Mouse (Mus musculus): ENCODE measurements around the gene Rab11fip4. TPM values are rescaled to one million over a fixed set of nuclear protein-coding genes. Genes with fewer than 3 reads are reported as not detected.

Gene Rab11fip4
- total and polyA plus RNA-seq, 2 experiments from 2014 or later, result 19.9 to 68.3 TPM

- DNase-seq (ENCODE audit: low spot score) (peak; percentile 42), ATAC-seq (ENCODE audit: low FRiP score) (no peak)
- H3K4me2 ChIP-seq (ENCODE audit: low read depth, low read length, poor library complexity, severe bottlenecking), result no peak overlapping the region
- H3K9ac ChIP-seq (replicated peaks; ENCODE audit: low read length, poor library complexity, severe bottlenecking), result no peak overlapping the region
- TF ChIP-seq CTCF (IDR thresholded peaks at IDR 0.05), result no peak
- H3K4me1 ChIP-seq (ENCODE audit: insufficient read depth, low read length), result peaks cover 9% of the 10 kb centered on the region; the same call in 1 of the 2 replicates
- H3K27me3 ChIP-seq (ENCODE audit: insufficient read depth, low read length), result no peaks in the 10 kb centered on the region
- H3K9me3 ChIP-seq (ENCODE audit: low read length), result no peaks in the 10 kb centered on the region
- no peak overlapping the region for H3K4me3 ChIP-seq (ENCODE audit: low read depth, low read length)
- 50% methylated on average over 8 of the region's 8 CpGs for WGBS
- no peaks in the 10 kb centered on the region; the same call in 1 of the 2 replicates for H3K36me3 ChIP-seq (ENCODE audit: insufficient read depth, low read length)
- H3K27ac ChIP-seq (ENCODE audit: low read depth, low read length), result no peak overlapping the region
Measured at GRCm38 (mm10) chr11:79644717-79645191, 53.7 kb downstream of the Rab11fip4 start.

- no peak for TF ChIP-seq CTCF (IDR thresholded peaks at IDR 0.05)
- no peak for ATAC-seq (ENCODE audit: low FRiP score)
- no peaks in the 10 kb centered on the region for H3K27me3 ChIP-seq (ENCODE audit: insufficient read depth, low read length)
- no peak overlapping the region for H3K9ac ChIP-seq (replicated peaks; ENCODE audit: low read length, poor library complexity, severe bottlenecking)
- no peak overlapping the region for H3K27ac ChIP-seq (ENCODE audit: low read depth, low read length)
- no peak overlapping the region for H3K4me3 ChIP-seq (ENCODE audit: low read depth, low read length)
- 59% methylated on average over 5 of the region's 5 CpGs for WGBS
- H3K4me2 ChIP-seq (ENCODE audit: low read depth, low read length, poor library complexity, severe bottlenecking), result no peak overlapping the region
- H3K36me3 ChIP-seq (ENCODE audit: insufficient read depth, low read length), result no peaks in the 10 kb centered on the region; the same call in 1 of the 2 replicates
- peaks cover 9% of the 10 kb centered on the region; the same call in 1 of the 2 replicates for H3K4me1 ChIP-seq (ENCODE audit: insufficient read depth, low read length)
- no peak for DNase-seq (ENCODE audit: low spot score)
- H3K9me3 ChIP-seq (ENCODE audit: low read length), result no peaks in the 10 kb centered on the region
Measured at GRCm38 (mm10) chr11:79646026-79646425, 55.0 kb downstream of the Rab11fip4 start.

- no peak overlapping the region for H3K4me2 ChIP-seq (ENCODE audit: low read depth, low read length, poor library complexity, severe bottlenecking)
- H3K27ac ChIP-seq (ENCODE audit: low read depth, low read length), result no peak overlapping the region
- DNase-seq (ENCODE audit: low spot score), result peak; percentile 71
- no peak overlapping the region for H3K9ac ChIP-seq (replicated peaks; ENCODE audit: low read length, poor library complexity, severe bottlenecking)
- 8% methylated on average over 12 of the region's 12 CpGs for WGBS
- ATAC-seq (ENCODE audit: low FRiP score), result peak; percentile 45
- no peaks in the 10 kb centered on the region for H3K27me3 ChIP-seq (ENCODE audit: insufficient read depth, low read length)
- no peaks in the 10 kb centered on the region for H3K9me3 ChIP-seq (ENCODE audit: low read length)
- no peak for TF ChIP-seq CTCF (IDR thresholded peaks at IDR 0.05)
- H3K4me1 ChIP-seq (ENCODE audit: insufficient read depth, low read length), result peaks cover 9% of the 10 kb centered on the region; the same call in 1 of the 2 replicates
- no peak overlapping the region for H3K4me3 ChIP-seq (ENCODE audit: low read depth, low read length)
- H3K36me3 ChIP-seq (ENCODE audit: insufficient read depth, low read length), result no peaks in the 10 kb centered on the region; the same call in 1 of the 2 replicates
Measured at GRCm38 (mm10) chr11:79646467-79647070, 55.6 kb downstream of the Rab11fip4 start.

GRCm38 (mm10) chr11:79647071-79647501, 56.1 kb downstream of the Rab11fip4 start:
- H3K9ac ChIP-seq (replicated peaks; ENCODE audit: low read length, poor library complexity, severe bottlenecking), result no peak overlapping the region
- no peaks in the 10 kb centered on the region for H3K27me3 ChIP-seq (ENCODE audit: insufficient read depth, low read length)
- no peak overlapping the region; the same call in 1 of the 2 replicates for H3K27ac ChIP-seq (ENCODE audit: low read depth, low read length)
- H3K4me2 ChIP-seq (ENCODE audit: low read depth, low read length, poor library complexity, severe bottlenecking), result no peak overlapping the region
- DNase-seq (ENCODE audit: low spot score) (peak; percentile 77), ATAC-seq (ENCODE audit: low FRiP score) (peak; percentile 50)
- no peak overlapping the region for H3K4me3 ChIP-seq (ENCODE audit: low read depth, low read length)
- no peaks in the 10 kb centered on the region for H3K9me3 ChIP-seq (ENCODE audit: low read length)
- 41% methylated on average over 8 of the region's 8 CpGs for WGBS
- no peaks in the 10 kb centered on the region; the same call in 1 of the 2 replicates for H3K36me3 ChIP-seq (ENCODE audit: insufficient read depth, low read length)
- TF ChIP-seq CTCF (IDR thresholded peaks at IDR 0.05), result no peak
- H3K4me1 ChIP-seq (ENCODE audit: insufficient read depth, low read length), result peaks cover 9% of the 10 kb centered on the region; the same call in 1 of the 2 replicates

GRCm38 (mm10) chr11:79650359-79650835, 59.4 kb downstream of the Rab11fip4 start:
- peak; percentile 59 for DNase-seq (ENCODE audit: low spot score)
- no peak overlapping the region for H3K9ac ChIP-seq (replicated peaks; ENCODE audit: low read length, poor library complexity, severe bottlenecking)
- no peaks in the 10 kb centered on the region for H3K27me3 ChIP-seq (ENCODE audit: insufficient read depth, low read length)
- 53% methylated on average over 5 of the region's 5 CpGs for WGBS
- H3K4me3 ChIP-seq (ENCODE audit: low read depth, low read length), result no peak overlapping the region
- H3K9me3 ChIP-seq (ENCODE audit: low read length), result no peaks in the 10 kb centered on the region
- H3K36me3 ChIP-seq (ENCODE audit: insufficient read depth, low read length), result no peaks in the 10 kb centered on the region; the same call in 1 of the 2 replicates
- ATAC-seq (ENCODE audit: low FRiP score), result peak; percentile 24; the same call in 1 of the 2 replicates
- H3K4me2 ChIP-seq (ENCODE audit: low read depth, low read length, poor library complexity, severe bottlenecking), result no peak overlapping the region
- peak overlapping the region; percentile 32; the same call in 1 of the 2 replicates for H3K27ac ChIP-seq (ENCODE audit: low read depth, low read length)
- peaks cover 9% of the 10 kb centered on the region; the same call in 1 of the 2 replicates for H3K4me1 ChIP-seq (ENCODE audit: insufficient read depth, low read length)
- TF ChIP-seq CTCF (IDR thresholded peaks at IDR 0.05), result no peak

GRCm38 (mm10) chr11:79652257-79652656, 61.2 kb downstream of the Rab11fip4 start:
- Histone ChIP-seq H3K9ac (replicated peaks; ENCODE audit: low read length, poor library complexity, severe bottlenecking) (no peak overlapping the region), H3K27me3 (ENCODE audit: insufficient read depth, low read length) (no peaks in the 10 kb centered on the region), H3K9me3 (ENCODE audit: low read length) (no peaks in the 10 kb centered on the region), H3K4me3 (ENCODE audit: low read depth, low read length) (no peak overlapping the region), H3K4me1 (ENCODE audit: insufficient read depth, low read length) (0 out of 2 replicates have a peak, but pooled peaks cover 2% of the 10 kb centered on the region), H3K4me2 (ENCODE audit: low read depth, low read length, poor library complexity, severe bottlenecking) (no peak overlapping the region), H3K36me3 (ENCODE audit: insufficient read depth, low read length) (no peaks in the 10 kb centered on the region; the same call in 1 of the 2 replicates), H3K27ac (ENCODE audit: low read depth, low read length) (no peak overlapping the region)
- WGBS, result 72% methylated on average over 9 of the region's 9 CpGs
- no peak for TF ChIP-seq CTCF (IDR thresholded peaks at IDR 0.05)
- ATAC-seq (ENCODE audit: low FRiP score) (no peak), DNase-seq (ENCODE audit: low spot score) (no peak)

All from midbrain, postnatal 0 days (tissue).